In genomic region chr11:84079887-84080286, GRCm38 (mm10) we compare ENCODE assay signal across 16 mouse cellular contexts. TPM values are rescaled to one million over a fixed set of nuclear protein-coding genes. Genes with fewer than 3 reads are reported as not detected.
A peak's percentile ranks its signal among the peaks of the same experiment; 100 is the strongest.
DNase-seq lines count a peak whose midpoint lies in the region; ATAC-seq and TF ChIP-seq lines count a peak whose summit lies in the region.
"Had no signal": no experiment of that assay in that cellular context is flagged by ENCODE, and none has a peak within 500 bp of the region (broad histone marks: within the 10 kb centered on the region; RNA-seq: fewer than 3 reads in every experiment).

No protein-coding gene starts in this region.

- no peak for TF ChIP-seq CTCF in kidney, postnatal 0 days (IDR thresholded peaks at IDR 0.05; ENCODE audit: low read depth)
- TF ChIP-seq CTCF in kidney, adult 2 months (conservative IDR thresholded peaks at IDR 0.05; ENCODE audit: insufficient read depth, insufficient read length, low read depth, low read length), result no peak
- TF ChIP-seq CTCF in lung, embryonic 14.5 days (IDR thresholded peaks at IDR 0.05; ENCODE audit: low read depth), result no peak

- H3K4me2 ChIP-seq in heart, embryonic 15.5 days, result no peak overlapping the region
- H3K4me2 ChIP-seq in kidney, postnatal 0 days (ENCODE audit: low read length), result no peak overlapping the region
- H3K4me2 ChIP-seq in lung, embryonic 14.5 days, result 0 out of 2 replicates have a peak overlapping the region, but pooled peaks have one; percentile 12
- H3K4me2 ChIP-seq: forebrain, embryonic 12.5 days; hindbrain, embryonic 13.5 days; midbrain, embryonic 12.5 days had no signal

- H3K36me3 ChIP-seq in heart, embryonic 15.5 days, result peaks cover 16% of the 10 kb centered on the region
- peaks cover 40% of the 10 kb centered on the region for H3K36me3 ChIP-seq in heart, embryonic 10.5 days
- no peaks in the 10 kb centered on the region for H3K36me3 ChIP-seq in kidney, postnatal 0 days (ENCODE audit: insufficient read depth, low read length)
- no peaks in the 10 kb centered on the region; the same call in 1 of the 2 replicates for H3K36me3 ChIP-seq in kidney, adult 2 months (ENCODE audit: control insufficient read depth, insufficient read depth, low read length)
- peaks cover 40% of the 10 kb centered on the region for H3K36me3 ChIP-seq in lung, embryonic 14.5 days (ENCODE audit: insufficient read depth)

- H3K9ac ChIP-seq in heart, embryonic 15.5 days, result no peak overlapping the region
- no peak overlapping the region for H3K9ac ChIP-seq in kidney, postnatal 0 days (ENCODE audit: low read depth, low read length)
- no peak overlapping the region for H3K9ac ChIP-seq in lung, embryonic 14.5 days
- H3K9ac ChIP-seq: forebrain, embryonic 12.5 days; hindbrain, embryonic 13.5 days; midbrain, embryonic 12.5 days had no signal

- no peak for DNase-seq in heart, embryonic 10.5 days (ENCODE audit: low spot score)
- DNase-seq in kidney, postnatal 0 days (ENCODE audit: low spot score), result no peak
- DNase-seq in kidney, adult 2 months, result no peak
- peak; percentile 58 for DNase-seq in lung, embryonic 14.5 days
- peak; percentile 33 to 35 for DNase-seq in lung, postnatal 4 days
- DNase-seq in layer of hippocampus, postnatal 36 days, result no peak
- DNase-seq: cerebellum, adult 9-10 months; left cerebral cortex, postnatal 4 days; right cerebral cortex, postnatal 25 days; thymus, postnatal 25 days had no signal

- H3K9me3 ChIP-seq in heart, embryonic 15.5 days (replicated peaks), result no peaks in the 10 kb centered on the region
- no peaks in the 10 kb centered on the region for H3K9me3 ChIP-seq in heart, embryonic 10.5 days
- no peaks in the 10 kb centered on the region for H3K9me3 ChIP-seq in kidney, postnatal 0 days (replicated peaks; ENCODE audit: low read length)
- H3K9me3 ChIP-seq in lung, embryonic 14.5 days (ENCODE audit: low read depth, low read length), result no peaks in the 10 kb centered on the region
- H3K9me3 ChIP-seq: forebrain, embryonic 12.5 days; hindbrain, embryonic 13.5 days; midbrain, embryonic 12.5 days had no signal

- H3K27me3 ChIP-seq in heart, embryonic 15.5 days, result no peaks in the 10 kb centered on the region
- no peaks in the 10 kb centered on the region for H3K27me3 ChIP-seq in heart, embryonic 10.5 days (ENCODE audit: insufficient read depth, poor library complexity, severe bottlenecking)
- H3K27me3 ChIP-seq in kidney, postnatal 0 days (ENCODE audit: insufficient read depth, low read length), result no peaks in the 10 kb centered on the region
- no peaks in the 10 kb centered on the region for H3K27me3 ChIP-seq in kidney, adult 2 months (replicated peaks; ENCODE audit: control insufficient read depth, insufficient read depth, low read length)
- no peaks in the 10 kb centered on the region for H3K27me3 ChIP-seq in lung, embryonic 14.5 days (ENCODE audit: insufficient read depth, low read length)
- H3K27me3 ChIP-seq: forebrain, embryonic 12.5 days; hindbrain, embryonic 13.5 days; midbrain, embryonic 12.5 days had no signal

- H3K4me1 ChIP-seq in heart, embryonic 15.5 days (replicated peaks), result peaks cover 19% of the 10 kb centered on the region
- H3K4me1 ChIP-seq in heart, embryonic 10.5 days, result peaks cover 10% of the 10 kb centered on the region; the same call in 1 of the 2 replicates
- no peaks in the 10 kb centered on the region for H3K4me1 ChIP-seq in kidney, postnatal 0 days (replicated peaks; ENCODE audit: insufficient read depth, low read length)
- peaks cover 10% of the 10 kb centered on the region; the same call in 1 of the 2 replicates for H3K4me1 ChIP-seq in kidney, adult 2 months (ENCODE audit: control insufficient read depth, insufficient read depth, low read length)
- H3K4me1 ChIP-seq in lung, embryonic 14.5 days (ENCODE audit: insufficient read depth), result no peaks in the 10 kb centered on the region; the same call in 1 of the 2 replicates
- H3K4me1 ChIP-seq: midbrain, embryonic 12.5 days had no signal

- peak; percentile 53 for ATAC-seq in heart, embryonic 15.5 days (replicated peaks; ENCODE audit: insufficient number of reproducible peaks, insufficient read depth, low FRiP score, low read depth)
- ATAC-seq in kidney, postnatal 0 days (replicated peaks; ENCODE audit: low FRiP score, low read depth), result no peak
- ATAC-seq in lung, embryonic 14.5 days (ENCODE audit: insufficient read depth), result peak; percentile 35; the same call in 1 of the 2 replicates

- WGBS in heart, embryonic 15.5 days, result 39% methylated on average over 4 of the region's 4 CpGs
- 58% methylated on average over 4 of the region's 4 CpGs for WGBS in heart, embryonic 10.5 days
- 78% methylated on average over 4 of the region's 4 CpGs for WGBS in kidney, postnatal 0 days
- WGBS in kidney, adult 2 months, result 74% methylated on average over 4 of the region's 4 CpGs
- 62% methylated on average over 4 of the region's 4 CpGs for WGBS in lung, embryonic 14.5 days

- peak overlapping the region; percentile 62 for H3K27ac ChIP-seq in heart, embryonic 15.5 days
- no peak overlapping the region for H3K27ac ChIP-seq in heart, embryonic 10.5 days
- 0 out of 2 replicates have a peak overlapping the region, but pooled peaks have one; percentile 47 for H3K27ac ChIP-seq in kidney, postnatal 0 days
- H3K27ac ChIP-seq in kidney, adult 2 months (ENCODE audit: insufficient read depth, low read depth, low read length), result no peak overlapping the region
- peak overlapping the region; percentile 80 for H3K27ac ChIP-seq in lung, embryonic 14.5 days (ENCODE audit: low read depth)
- H3K27ac ChIP-seq: forebrain, embryonic 12.5 days; hindbrain, embryonic 13.5 days; macrophage; midbrain, embryonic 12.5 days; stomach, postnatal 0 days had no signal

- no peak for TF ChIP-seq POLR2A in kidney, adult 2 months (IDR thresholded peaks at IDR 0.05; ENCODE audit: low read depth, low read length)

- no peak overlapping the region for H3K4me3 ChIP-seq in heart, embryonic 15.5 days
- no peak overlapping the region for H3K4me3 ChIP-seq in heart, embryonic 10.5 days
- H3K4me3 ChIP-seq in kidney, postnatal 0 days (replicated peaks; ENCODE audit: low read depth, low read length), result no peak overlapping the region
- no peak overlapping the region for H3K4me3 ChIP-seq in kidney, adult 2 months (ENCODE audit: insufficient read depth, low read depth, low read length)
- H3K4me3 ChIP-seq in lung, embryonic 14.5 days (ENCODE audit: low read depth, low read length), result no peak overlapping the region
- H3K4me3 ChIP-seq: forebrain, embryonic 12.5 days; hindbrain, embryonic 13.5 days; midbrain, embryonic 12.5 days had no signal

RNA-seq across cellular contexts. Expression of gene Dusp14, which starts 10.8 kb away (rescaled TPM):
- 4.3 and 8.9 TPM in 2 replicates for polyA plus RNA-seq in heart, embryonic 15.5 days (2015; fragmentation: Nextera tagmentation; extraction: Ambion mirVana)
- 6.0 and 6.9 TPM in 2 replicates for polyA plus RNA-seq in heart, embryonic 10.5 days (2016; fragmentation: Nextera tagmentation; extraction: Ambion mirVana)
- polyA plus RNA-seq in kidney, postnatal 0 days (2015; fragmentation: Nextera tagmentation; extraction: Ambion mirVana), result 45.6 and 47.2 TPM in 2 replicates
- 60.3 and 65.0 TPM in 2 replicates for polyA plus RNA-seq in kidney, adult 2 months (2012; rRNA removed)
- polyA plus RNA-seq in lung, embryonic 14.5 days (2014; fragmentation: Nextera tagmentation; extraction: Ambion mirVana), result 15.7 and 17.7 TPM in 2 replicates
- total RNA-seq in layer of hippocampus, postnatal 36 days (2021), result 10 to 100 TPM; 30.2 to 34.3 TPM

RNA-seq across cellular contexts. Expression of gene Tada2a, which starts 49.5 kb away (rescaled TPM):
- 15.5 and 20.1 TPM in 2 replicates for polyA plus RNA-seq in heart, embryonic 15.5 days (2015; fragmentation: Nextera tagmentation; extraction: Ambion mirVana)
- 24.7 and 31.4 TPM in 2 replicates for polyA plus RNA-seq in heart, embryonic 10.5 days (2016; fragmentation: Nextera tagmentation; extraction: Ambion mirVana)
- polyA plus RNA-seq in kidney, postnatal 0 days (2015; fragmentation: Nextera tagmentation; extraction: Ambion mirVana), result 23.3 and 25.7 TPM in 2 replicates
- polyA plus RNA-seq in kidney, adult 2 months (2012; rRNA removed), result 5.2 and 5.6 TPM in 2 replicates
- polyA plus RNA-seq in lung, embryonic 14.5 days (2014; fragmentation: Nextera tagmentation; extraction: Ambion mirVana), result 35.6 and 36.0 TPM in 2 replicates
- 10 to 100 TPM; 28.6 to 32.9 TPM for total RNA-seq in layer of hippocampus, postnatal 36 days (2021)

RNA-seq across cellular contexts. Expression of gene Acaca, which starts 49.6 kb away (rescaled TPM):
- 5.9 and 7.5 TPM in 2 replicates for polyA plus RNA-seq in heart, embryonic 15.5 days (2015; fragmentation: Nextera tagmentation; extraction: Ambion mirVana)
- polyA plus RNA-seq in heart, embryonic 10.5 days (2016; fragmentation: Nextera tagmentation; extraction: Ambion mirVana), result 13.3 and 14.9 TPM in 2 replicates
- polyA plus RNA-seq in kidney, postnatal 0 days (2015; fragmentation: Nextera tagmentation; extraction: Ambion mirVana), result 4.6 and 5.5 TPM in 2 replicates
- polyA plus RNA-seq in kidney, adult 2 months (2012; rRNA removed), result 38.5 and 41.9 TPM in 2 replicates
- 20.5 and 21.2 TPM in 2 replicates for polyA plus RNA-seq in lung, embryonic 14.5 days (2014; fragmentation: Nextera tagmentation; extraction: Ambion mirVana)
- 10 to 100 TPM; 71.1 to 73.3 TPM for total RNA-seq in layer of hippocampus, postnatal 36 days (2021)

Comparison
In these comparisons a context has a peak if more than half of its experiments do, and no peak if none do; other contexts are left out.
1. H3K27ac ChIP-seq: peak in heart, embryonic 15.5 days (single experiment), kidney, postnatal 0 days (single experiment) and lung, embryonic 14.5 days (single experiment); none in heart, embryonic 10.5 days (single experiment) and kidney, adult 2 months (single experiment).
2. DNase-seq: peak in lung, embryonic 14.5 days (single experiment) and lung, postnatal 4 days (2 of 2); none in heart, embryonic 10.5 days (single experiment), kidney, postnatal 0 days (single experiment), kidney, adult 2 months (single experiment) and layer of hippocampus, postnatal 36 days (0 of 2).